Mouse (Mus musculus) testis, postnatal 10 days (tissue): ENCODE results near the gene Polr2a.
A peak's percentile ranks its signal among the peaks of the same experiment; 100 is the strongest.
"Not testable (repeated sequence)": the region's sequence is repeated elsewhere in the genome, so short reads cannot be mapped to it uniquely, and the experiment has no call there.

Experiments
- DNase-seq: peaks from one replicate; pipeline ENCODE4 v3.0.0; 2021; ENCODE audit warnings: low spot score

The Polr2a gene

DNA sequence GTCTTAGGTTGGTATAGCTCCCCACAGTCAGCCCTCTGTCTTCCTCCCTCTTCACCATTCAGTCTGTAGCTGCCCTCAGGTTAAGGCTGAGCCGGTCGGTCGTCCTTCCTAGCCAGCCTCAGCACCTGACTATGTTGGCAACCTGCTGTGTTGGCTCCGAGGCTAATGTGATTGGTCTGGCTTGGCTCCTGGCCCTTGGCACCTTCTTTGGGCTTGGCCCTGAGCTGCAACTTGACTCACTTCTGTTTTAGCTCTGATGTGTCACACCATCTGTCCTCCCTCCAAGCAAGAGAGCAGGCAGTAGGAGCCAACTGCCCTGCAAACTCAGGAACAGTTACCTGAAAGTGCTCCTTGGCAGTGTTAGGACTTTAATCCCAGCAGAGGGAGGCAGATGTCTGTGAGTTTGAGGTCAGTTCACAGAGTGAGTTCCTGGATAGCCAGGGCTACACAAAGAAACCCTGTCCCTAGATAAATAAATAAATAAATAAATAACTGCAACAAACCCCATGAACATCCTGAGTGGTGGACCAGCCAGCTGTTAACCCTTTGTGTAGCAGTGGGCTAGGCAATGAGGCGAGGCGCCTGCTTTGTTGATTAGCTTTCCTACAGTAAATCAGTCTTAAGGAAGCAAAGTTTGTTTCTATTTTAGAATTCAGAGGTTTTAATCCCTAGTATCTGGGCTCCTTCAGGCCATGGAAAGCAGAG, 51.5 kb downstream of the Polr2a start:
- peak; percentile 76 for DNase-seq

DNA sequence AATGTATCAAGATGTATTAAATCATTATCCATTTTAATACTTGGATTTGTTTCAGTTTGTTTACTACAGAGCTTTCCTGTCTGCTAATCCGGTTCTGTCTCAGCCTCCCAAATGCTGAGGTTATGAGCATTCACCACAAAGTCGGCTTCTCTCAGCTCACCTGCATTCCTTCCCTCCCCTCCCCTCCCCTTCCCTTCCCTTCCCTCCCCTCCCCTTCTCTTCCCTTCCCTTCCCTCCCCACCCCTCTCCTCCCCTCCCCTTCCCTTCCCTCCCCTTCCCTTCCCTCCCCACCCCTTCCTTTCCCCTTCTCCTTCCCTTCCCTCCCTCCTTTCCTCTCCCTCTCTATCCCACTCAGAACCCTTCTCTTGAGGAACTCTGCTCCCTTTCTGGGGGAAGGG, 53.8 kb downstream of the Polr2a start:
- no peak for DNase-seq

DNA sequence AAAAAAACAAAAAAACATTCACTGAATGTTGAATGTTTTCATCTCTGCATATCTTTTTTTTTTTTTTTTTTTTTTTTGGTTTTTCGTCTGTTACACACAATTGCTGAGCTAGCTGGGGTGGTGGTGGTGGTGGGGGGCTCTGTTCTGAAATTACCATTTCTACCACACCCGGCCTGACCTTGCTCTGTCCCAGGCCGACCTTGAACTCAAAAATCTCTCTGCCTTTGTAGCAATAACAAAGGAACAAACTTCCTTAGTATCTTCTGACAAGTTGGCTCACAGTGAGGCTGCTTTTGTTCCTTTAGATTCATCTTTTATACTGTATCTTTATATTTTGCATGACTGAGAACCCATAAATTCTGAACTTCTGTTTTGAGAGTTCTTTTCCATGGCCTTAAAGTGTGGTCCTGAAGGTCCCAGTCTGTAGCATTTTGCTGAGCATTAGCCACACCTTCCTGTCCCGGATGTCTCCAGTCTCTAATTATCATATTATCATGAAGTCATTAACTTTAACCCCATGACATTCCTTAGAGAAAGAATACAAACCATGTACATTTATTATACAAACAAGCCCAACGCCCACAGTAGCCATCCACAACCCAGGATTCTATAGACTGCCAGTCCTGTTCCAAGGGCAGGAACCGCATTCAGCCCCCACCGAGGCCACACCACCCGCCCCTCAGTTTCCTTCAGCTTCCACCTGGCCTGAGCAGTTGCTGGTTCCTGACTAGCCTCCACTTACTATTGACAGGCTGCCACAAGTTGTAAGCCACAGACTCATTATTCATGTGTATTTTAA, 54.4 kb downstream of the Polr2a start:
- DNase-seq: no peak

DNA sequence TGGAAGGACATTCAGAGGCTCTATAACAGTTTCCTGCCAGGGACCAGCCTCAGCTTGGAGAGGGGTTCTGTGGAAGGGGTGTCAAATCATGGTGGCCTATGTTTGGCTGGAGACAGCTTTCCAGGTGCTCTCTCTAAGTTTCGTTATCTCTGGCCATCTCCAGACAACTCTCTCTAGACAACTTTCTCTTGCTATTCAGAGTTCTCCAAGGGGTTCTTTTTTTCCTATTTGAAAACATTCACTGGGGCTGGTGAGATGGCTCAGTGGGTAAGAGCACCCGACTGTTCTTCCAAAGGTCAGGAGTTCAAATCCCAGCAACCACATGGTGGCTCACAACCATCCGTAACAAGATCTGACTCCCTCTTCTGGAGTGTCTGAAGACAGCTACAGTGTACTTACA, 55.1 kb downstream of the Polr2a start:
- DNase-seq: not testable (repeated sequence)

DNA sequence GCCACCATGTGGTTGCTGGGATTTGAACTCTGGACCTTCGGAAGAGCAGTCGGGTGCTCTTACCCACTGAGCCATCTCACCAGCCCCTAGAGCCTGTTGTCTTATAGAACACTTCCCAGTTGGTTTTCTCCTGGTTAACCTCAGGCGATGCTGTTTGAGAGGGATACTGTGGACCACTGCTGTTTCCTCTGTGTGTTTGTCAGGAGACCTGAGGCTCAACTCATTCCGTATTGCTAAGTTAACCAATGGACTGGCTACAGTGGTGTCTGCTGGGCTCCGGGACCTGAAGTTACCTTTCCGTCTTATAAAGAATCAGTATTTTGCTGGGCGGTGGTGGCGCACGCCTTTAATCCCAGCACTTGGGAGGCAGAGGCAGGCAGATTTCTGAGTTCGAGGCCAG, 55.6 kb downstream of the Polr2a start:
- not testable (repeated sequence) for DNase-seq

DNA sequence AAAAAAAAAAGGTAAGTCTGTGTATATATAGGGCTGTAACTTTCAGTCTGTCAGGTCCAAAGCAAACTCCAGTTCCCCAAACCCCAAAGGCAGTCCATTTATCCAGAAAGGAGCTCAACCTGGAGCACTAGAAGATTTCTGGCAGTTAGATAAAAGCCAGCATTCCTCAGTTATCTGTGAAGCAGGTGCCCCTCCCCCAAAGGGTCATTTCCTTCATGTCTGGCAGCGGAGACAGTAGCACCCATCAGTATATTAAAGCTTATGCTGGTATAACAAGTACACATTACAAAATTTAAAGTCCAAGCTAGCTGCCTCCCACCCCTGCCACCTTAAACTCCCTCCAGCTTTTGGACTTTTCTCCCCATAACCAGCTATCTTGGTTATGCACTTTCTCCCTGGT, 58.8 kb downstream of the Polr2a start:
- no peak for DNase-seq

DNA sequence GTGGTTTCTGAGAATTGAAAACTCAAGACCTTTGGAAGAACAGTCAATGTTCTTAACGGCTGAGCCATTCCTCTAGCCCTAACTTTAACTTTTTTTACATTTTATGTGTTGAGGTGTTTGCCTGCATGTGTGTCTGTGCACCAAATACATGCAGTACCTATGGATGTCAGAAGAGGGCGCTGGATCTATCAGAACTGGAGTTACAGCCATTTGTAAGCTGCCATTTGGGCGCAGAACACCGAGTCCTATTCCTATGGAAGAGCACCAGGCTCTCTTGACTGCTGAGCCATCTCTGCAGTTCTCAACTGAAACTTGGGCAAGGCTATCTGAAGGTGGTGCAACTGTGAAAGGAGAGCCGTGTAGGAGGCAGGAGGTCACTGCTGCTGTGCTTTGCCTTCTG, 59.9 kb downstream of the Polr2a start:
- no peak for DNase-seq

DNA sequence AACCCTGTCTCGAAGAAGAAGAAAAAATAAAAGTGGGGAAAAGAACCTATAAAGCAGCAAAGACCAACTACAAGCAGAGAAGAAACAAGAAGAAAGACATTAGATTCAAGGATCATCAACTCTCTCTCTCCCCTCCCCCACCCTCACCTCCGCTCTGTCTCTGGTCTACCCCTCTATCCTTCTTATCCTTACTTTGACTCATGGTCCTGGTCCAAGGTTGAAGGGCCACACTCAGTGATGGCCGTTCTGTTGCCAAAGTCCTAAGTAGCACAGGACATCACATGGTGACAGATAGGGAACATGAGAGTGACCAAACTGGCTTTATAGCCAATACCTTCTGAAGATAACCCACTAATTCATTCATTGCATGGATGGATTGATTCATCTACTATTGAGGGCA, 61.0 kb downstream of the Polr2a start:
- no peak for DNase-seq

DNA sequence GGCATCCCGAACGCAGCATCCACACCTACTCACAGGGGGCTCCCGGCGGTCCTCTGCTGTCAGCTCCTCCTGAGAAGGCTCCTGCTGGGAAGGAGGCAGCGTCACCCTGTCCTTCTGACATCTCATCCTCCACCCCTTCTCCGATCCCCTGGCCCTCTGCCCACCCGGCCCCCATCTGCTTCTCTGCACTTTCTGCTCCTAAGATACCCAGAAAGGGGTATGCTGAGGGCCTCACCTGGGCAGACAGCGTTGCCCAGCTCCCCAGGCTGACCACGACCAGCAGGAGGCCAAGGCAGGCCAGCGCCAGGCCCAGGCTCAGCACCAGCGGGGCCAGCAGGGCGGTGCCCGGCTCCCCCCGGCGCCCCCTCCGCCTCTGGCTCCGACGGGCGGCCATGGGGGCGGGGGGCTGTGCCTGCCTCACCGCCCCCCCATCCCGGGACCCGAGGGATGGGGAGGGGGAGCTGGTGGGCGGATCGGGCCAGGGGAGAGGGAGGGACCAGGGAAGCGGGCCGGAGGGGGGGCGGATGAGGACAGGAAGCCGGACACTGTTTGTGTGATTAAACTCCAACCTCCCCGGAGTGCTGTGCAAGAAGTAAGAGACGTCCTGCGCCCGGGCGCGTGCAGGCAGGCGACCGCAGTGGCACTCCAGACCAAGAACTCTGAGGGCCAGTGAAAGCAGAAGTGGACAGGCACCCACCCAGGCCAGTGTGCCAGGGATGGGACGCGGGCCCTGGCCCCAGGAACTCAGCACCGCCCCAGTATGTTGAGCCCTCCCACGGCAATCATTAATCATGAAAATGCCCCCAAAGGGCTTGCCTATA, 62.9 kb downstream of the Polr2a start, which contains the start of the genes Tnfsf12 and Tnfsfm13:
TSS of gene Tnfsf12 (minus strand) at position 489 of the 821 bp plus-strand sequence.
TSS of gene Tnfsfm13 (minus strand) at position 738 of the 821 bp plus-strand sequence.
- peak; percentile 85 for DNase-seq

DNA sequence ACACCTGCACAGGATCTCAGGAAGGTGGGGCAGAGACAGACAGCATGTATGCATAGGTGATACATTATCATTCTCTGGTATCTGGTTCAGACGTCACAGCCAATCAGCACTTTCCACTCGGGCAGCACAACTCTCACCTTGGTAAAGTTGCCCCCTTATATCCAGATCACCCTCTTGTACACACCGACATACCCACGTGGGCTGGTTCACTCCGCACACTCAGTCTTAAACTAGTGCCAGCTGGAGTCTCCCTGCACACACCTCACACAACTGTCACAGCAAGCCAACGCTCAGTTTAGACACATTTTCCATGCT, 63.4 kb downstream of the Polr2a start:
- no peak for DNase-seq

DNA sequence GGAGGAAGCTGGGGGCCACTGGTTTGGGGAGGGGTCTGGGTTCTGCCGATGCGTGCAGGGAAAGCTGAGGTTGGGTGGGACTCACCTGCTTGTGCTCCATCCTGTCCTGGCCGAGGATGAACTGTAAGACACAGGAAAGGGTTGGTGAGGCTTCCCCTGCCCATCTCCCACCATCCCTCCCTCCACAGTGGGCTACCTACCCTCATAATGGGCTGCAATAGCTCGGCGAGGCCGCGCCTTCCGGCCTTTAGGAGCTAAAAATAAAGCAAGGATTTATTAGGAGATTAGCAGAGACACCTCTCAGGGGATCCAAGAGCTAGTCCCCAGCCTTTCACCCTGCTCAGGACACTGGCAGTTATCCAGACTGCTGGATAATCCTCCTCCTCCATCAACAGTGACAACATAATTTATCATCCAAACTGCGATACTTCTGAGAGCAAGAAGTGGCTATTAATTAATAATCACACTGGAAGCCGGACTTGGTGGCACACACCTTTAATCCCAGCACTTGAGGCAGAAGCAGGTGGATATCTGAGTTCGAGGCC, 64.9 kb downstream of the Polr2a start:
- DNase-seq: no peak

DNA sequence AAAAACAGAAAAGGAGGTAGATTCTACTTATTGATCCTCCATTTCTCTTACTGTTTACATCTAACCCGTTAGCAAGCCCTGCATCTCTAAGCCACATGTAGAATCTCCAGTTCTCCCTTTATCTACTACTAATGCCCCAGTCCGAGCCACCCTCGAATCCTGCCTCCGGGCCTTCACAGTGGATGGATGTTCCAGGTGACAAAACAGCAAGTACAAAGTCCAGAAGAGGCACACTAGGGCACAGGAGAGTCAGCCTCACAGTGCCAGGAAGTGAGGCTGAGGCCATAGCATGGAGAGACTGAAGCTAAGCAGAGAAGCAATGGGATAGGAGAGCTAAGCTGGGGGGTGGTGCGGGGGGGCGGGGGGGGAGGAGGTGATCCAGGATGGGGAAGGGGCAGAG, 65.6 kb downstream of the Polr2a start:
- no peak for DNase-seq

DNA sequence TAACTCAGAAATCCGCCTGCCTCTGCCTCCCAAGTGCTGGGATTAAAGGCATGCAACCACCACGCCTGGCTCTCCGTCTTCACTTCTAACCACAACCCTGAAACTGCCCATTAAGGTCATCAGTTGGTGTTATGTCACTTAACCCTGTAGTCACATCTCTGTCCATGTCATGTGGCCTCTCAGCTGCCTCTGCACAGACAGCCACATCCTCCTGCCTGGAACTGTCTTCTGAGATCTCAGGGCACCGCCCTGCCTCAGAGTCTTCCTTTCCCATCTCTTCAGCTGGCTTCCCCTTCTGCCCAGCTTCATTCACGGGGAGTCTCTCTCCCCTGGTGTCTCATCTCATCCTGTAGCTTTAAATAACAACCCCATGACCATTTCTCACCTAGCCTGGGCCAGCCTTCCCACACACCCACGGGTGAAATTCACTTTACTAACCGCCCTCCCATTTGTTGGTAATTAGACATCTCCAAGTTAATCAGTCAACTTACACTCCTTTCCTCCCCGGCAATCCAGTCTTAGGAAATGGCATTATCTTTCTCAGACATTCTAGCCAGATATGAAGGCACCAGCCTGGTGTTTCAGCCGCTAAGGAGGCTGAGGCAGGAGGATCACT, 66.1 kb downstream of the Polr2a start:
- no peak for DNase-seq

DNA sequence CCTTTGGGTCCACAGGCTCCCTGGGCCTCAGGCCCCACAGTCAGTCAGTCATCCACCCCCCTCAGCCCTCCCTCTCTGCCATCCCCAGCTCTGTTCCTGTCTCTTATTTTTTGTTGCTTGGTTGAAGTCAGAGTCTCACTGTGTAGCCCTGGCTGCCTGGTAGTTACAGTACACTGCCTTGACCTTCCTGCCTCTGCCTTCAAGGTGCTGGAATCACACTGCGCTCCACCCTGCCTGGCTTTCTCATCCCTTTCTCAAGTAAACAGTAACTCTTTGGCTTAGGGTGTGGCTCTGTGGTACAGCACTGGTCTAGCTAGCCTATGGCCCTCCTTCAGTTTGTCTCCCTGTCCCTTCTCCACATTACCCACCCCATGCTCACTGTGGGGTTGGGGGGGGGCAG, 68.5 kb downstream of the Polr2a start:
- no peak for DNase-seq

DNA sequence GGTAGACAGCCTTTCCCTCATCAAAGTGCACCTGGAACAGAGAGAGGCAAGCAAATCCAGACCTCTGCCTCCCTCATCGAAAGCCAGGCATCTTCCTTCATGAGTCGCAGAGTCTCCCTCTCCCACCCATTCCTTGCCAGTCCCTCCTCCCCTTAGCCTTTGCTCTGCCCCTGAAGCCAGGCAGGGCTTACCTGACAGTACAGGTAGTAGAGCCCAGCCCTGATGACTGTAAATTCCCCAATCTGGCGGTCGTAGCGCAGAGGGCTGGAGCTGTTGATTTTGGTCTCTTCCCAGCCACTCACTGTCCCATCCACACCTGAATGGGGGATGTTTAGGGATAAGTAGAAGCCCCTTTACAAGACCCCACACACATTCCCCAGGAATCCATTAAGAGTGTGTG, 71.4 kb downstream of the Polr2a start:
- no peak for DNase-seq

DNA sequence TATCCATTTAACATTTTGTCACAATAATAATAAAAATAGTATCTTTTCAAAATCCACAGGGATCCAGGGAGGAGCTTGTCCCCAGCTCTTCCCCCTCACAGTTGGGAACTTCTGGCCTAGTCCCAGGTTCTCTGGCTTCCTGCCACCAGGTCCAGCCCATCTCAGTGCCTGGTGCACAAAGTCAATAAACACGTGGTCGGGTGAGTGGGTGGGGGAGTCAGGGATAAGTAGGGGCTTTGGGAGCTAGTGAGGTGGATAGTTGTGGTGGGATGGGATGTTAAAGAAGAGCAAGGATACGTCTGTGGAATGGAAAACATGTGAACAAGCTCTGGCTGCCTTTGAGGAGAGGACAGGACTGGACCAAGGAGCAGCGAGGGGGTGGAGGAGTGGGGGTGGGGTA, 72.1 kb downstream of the Polr2a start:
- peak; percentile 95 for DNase-seq

DNA sequence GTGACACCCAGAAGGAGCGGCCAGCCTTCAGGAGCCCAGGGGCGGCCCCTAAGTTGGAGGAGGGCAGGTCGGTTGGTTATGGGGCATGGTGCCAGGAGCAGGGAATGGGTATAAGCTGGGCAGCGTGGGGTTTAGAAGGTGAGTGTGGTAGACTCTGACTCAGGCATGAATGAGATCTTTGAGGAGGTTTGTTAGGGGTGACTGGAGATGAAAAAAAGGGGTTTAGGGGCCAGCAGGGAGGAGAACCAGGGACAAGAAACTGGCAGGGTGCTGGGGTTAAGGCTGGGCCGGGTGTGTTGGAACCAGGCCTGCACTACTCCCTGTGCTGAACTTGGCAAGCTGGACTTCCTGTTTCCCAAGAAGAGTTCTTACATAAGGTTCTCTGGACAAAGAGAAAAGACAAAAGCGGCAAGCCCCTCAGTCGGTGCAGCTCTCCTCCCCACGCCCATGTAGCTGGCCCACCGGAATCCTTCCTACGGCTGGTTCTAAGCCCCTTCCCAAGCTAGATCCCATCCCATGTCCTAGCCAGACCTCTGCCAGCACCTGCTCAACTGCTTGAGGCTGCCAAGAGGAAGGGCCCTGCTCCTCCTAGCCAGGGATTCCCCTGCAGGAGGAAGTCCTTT, 72.8 kb downstream of the Polr2a start, which contains the start of gene Tnfsf13:
TSS of gene Tnfsf13 (minus strand) at position 259 of the 623 bp plus-strand sequence.
- DNase-seq: peak; percentile 81

DNA sequence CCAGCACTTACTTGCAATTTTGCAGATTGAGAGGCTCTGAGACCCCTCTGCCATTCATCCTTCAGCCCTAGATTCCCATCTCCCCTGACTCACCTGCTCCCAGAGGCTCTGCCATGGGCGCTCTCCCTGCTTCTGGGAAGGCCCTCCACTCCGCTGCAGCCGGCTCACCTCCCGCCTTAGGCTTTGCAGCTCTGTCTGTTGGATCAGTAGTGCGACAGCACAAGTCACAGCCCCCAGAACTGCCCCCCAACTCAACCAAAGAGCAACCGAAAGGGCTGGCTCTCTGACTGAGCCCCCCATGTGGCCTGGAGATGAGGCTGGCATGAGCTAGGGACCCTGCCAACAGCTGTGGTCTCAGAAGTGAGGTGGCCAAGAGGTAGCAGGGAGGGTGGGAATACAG, 73.5 kb downstream of the Polr2a start:
- DNase-seq: peak; percentile 52

DNA sequence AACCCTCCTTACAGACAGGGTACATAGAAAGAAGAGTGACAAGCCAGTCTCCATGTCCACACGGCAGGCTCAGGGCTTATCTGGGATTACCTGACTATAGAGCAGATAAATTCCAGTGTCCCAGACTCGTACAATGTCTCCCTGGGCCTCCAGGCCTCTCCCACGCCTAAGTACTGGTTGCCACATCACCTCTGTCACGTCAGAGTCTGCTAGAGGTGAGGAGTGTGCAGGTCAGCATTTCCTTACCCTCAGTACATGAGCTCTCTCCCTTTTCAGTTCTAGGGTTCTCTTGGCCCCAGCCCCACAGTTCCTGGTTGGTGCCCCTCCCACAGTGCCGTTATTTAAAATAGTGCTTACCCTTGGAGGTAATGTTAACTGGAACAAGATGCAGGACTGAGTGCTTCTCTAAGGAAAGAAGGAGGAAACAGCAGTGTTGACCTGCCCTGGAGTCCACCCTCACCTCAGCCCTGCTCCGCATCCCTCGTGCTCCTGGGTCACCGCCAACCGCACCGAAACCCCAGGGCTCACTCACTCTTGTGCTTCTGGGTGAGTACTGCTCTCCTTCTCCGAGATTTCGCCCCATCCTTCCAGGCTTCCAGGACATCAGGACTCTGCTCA, 74.2 kb downstream of the Polr2a start:
- peak; percentile 65 for DNase-seq
